Mouse (Mus musculus): ENCODE data around the gene Nectin2. TPM values are rescaled to one million over a fixed set of nuclear protein-coding genes. Genes with fewer than 3 reads are reported as not detected.

The Nectin2 gene
- polyA plus RNA-seq, 1 experiment from 2014 or later, result 34.6 TPM

- Histone ChIP-seq H3K4me3 (peak overlapping the region; percentile 76), H3K4me1 (peaks cover 32% of the 10 kb centered on the region), H3K27me3 (no peaks in the 10 kb centered on the region; the same call in 1 of the 2 replicates), H3K9me3 (replicated peaks) (no peaks in the 10 kb centered on the region), H3K9ac (peak overlapping the region; percentile 91), H3K4me2 (peak overlapping the region; percentile 79), H3K36me3 (ENCODE audit: poor library complexity, severe bottlenecking) (peaks cover 5% of the 10 kb centered on the region), H3K27ac (peak overlapping the region; percentile 75)
- 1% methylated on average over 32 of the region's 32 CpGs for WGBS
- peak; percentile 11 for ATAC-seq
Measured at GRCm38 (mm10) chr7:19748219-19749195, 1.8 kb downstream of the Nectin2 start.

GRCm38 (mm10) chr7:19747420-19748218, 2.7 kb downstream of the Nectin2 start:
- peak overlapping the region; percentile 91 for H3K9ac ChIP-seq

GRCm38 (mm10) chr7:19746426-19747201, 3.7 kb downstream of the Nectin2 start:
- Histone ChIP-seq H3K4me2 (peak overlapping the region; percentile 79), H3K9ac (peak overlapping the region; percentile 48), H3K27ac (no peak overlapping the region), H3K27me3 (no peaks in the 10 kb centered on the region; the same call in 1 of the 2 replicates), H3K4me1 (peaks cover 32% of the 10 kb centered on the region), H3K9me3 (replicated peaks) (no peaks in the 10 kb centered on the region), H3K4me3 (peak overlapping the region; percentile 76; the same call in 1 of the 2 replicates), H3K36me3 (ENCODE audit: poor library complexity, severe bottlenecking) (peaks cover 10% of the 10 kb centered on the region)
- no peak for ATAC-seq
- 47% methylated on average over 6 of the region's 6 CpGs for WGBS

More at GRCm38 (mm10) chr7:19747420-19748218, 2.7 kb downstream of the Nectin2 start:
- no peaks in the 10 kb centered on the region; the same call in 1 of the 2 replicates for H3K27me3 ChIP-seq
- H3K9me3 ChIP-seq (replicated peaks), result no peaks in the 10 kb centered on the region
- peak overlapping the region; percentile 76 for H3K4me3 ChIP-seq
- H3K27ac ChIP-seq, result no peak overlapping the region
- WGBS, result 6% methylated on average over 24 of the region's 25 CpGs
- H3K36me3 ChIP-seq (ENCODE audit: poor library complexity, severe bottlenecking), result peaks cover 10% of the 10 kb centered on the region
- peaks cover 32% of the 10 kb centered on the region for H3K4me1 ChIP-seq
- no peak for ATAC-seq
- peak overlapping the region; percentile 79 for H3K4me2 ChIP-seq

- 88% methylated on average over 8 of the region's 10 CpGs for WGBS
- H3K4me3 ChIP-seq, result no peak overlapping the region
- no peak overlapping the region for H3K4me2 ChIP-seq
- H3K9ac ChIP-seq, result no peak overlapping the region
- H3K36me3 ChIP-seq (ENCODE audit: poor library complexity, severe bottlenecking), result peaks cover 10% of the 10 kb centered on the region
- no peaks in the 10 kb centered on the region for H3K9me3 ChIP-seq (replicated peaks)
- H3K27me3 ChIP-seq, result no peaks in the 10 kb centered on the region; the same call in 1 of the 2 replicates
- H3K4me1 ChIP-seq, result peaks cover 32% of the 10 kb centered on the region
- no peak for ATAC-seq
- H3K27ac ChIP-seq, result no peak overlapping the region
Measured at GRCm38 (mm10) chr7:19745971-19746370, 4.3 kb downstream of the Nectin2 start.

- Histone ChIP-seq H3K9me3 (replicated peaks) (no peaks in the 10 kb centered on the region), H3K4me1 (peaks cover 26% of the 10 kb centered on the region), H3K36me3 (ENCODE audit: poor library complexity, severe bottlenecking) (peaks cover 18% of the 10 kb centered on the region), H3K9ac (no peak overlapping the region; the same call in 1 of the 2 replicates), H3K4me3 (no peak overlapping the region), H3K4me2 (no peak overlapping the region), H3K27me3 (no peaks in the 10 kb centered on the region; the same call in 1 of the 2 replicates), H3K27ac (no peak overlapping the region)
- no peak for ATAC-seq
- 86% methylated on average over 14 of the region's 14 CpGs for WGBS
Measured at GRCm38 (mm10) chr7:19744590-19745385, 5.5 kb downstream of the Nectin2 start.

- no peak overlapping the region for H3K4me2 ChIP-seq
- no peaks in the 10 kb centered on the region for H3K9me3 ChIP-seq (replicated peaks)
- no peaks in the 10 kb centered on the region; the same call in 1 of the 2 replicates for H3K27me3 ChIP-seq
- peaks cover 27% of the 10 kb centered on the region for H3K36me3 ChIP-seq (ENCODE audit: poor library complexity, severe bottlenecking)
- H3K27ac ChIP-seq, result no peak overlapping the region
- H3K4me3 ChIP-seq, result no peak overlapping the region
- 89% methylated on average over 6 of the region's 6 CpGs for WGBS
- peaks cover 25% of the 10 kb centered on the region for H3K4me1 ChIP-seq
- H3K9ac ChIP-seq, result no peak overlapping the region
- no peak for ATAC-seq
Measured at GRCm38 (mm10) chr7:19743791-19744190, 6.5 kb downstream of the Nectin2 start.

- H3K4me2 ChIP-seq, result no peak overlapping the region
- no peak overlapping the region for H3K4me3 ChIP-seq
- WGBS, result 78% methylated on average over 5 of the region's 5 CpGs
- no peak overlapping the region for H3K27ac ChIP-seq
- no peaks in the 10 kb centered on the region for H3K9me3 ChIP-seq (replicated peaks)
- peaks cover 36% of the 10 kb centered on the region for H3K36me3 ChIP-seq (ENCODE audit: poor library complexity, severe bottlenecking)
- no peaks in the 10 kb centered on the region for H3K27me3 ChIP-seq
- H3K4me1 ChIP-seq, result peaks cover 12% of the 10 kb centered on the region
- H3K9ac ChIP-seq, result no peak overlapping the region
- no peak for ATAC-seq
Measured at GRCm38 (mm10) chr7:19742468-19742867, 7.8 kb downstream of the Nectin2 start.

- H3K4me3 ChIP-seq, result no peak overlapping the region
- no peak for ATAC-seq
- H3K36me3 ChIP-seq (ENCODE audit: poor library complexity, severe bottlenecking), result peaks cover 45% of the 10 kb centered on the region
- WGBS, result 15% methylated on average over 8 of the region's 8 CpGs
- H3K9me3 ChIP-seq (replicated peaks), result no peaks in the 10 kb centered on the region
- H3K4me2 ChIP-seq, result no peak overlapping the region
- H3K4me1 ChIP-seq, result peaks cover 2% of the 10 kb centered on the region
- no peak overlapping the region for H3K27ac ChIP-seq
- no peak overlapping the region for H3K9ac ChIP-seq
- H3K27me3 ChIP-seq, result no peaks in the 10 kb centered on the region
Measured at GRCm38 (mm10) chr7:19741329-19742031, 8.8 kb downstream of the Nectin2 start.

- Histone ChIP-seq H3K9me3 (replicated peaks) (no peaks in the 10 kb centered on the region), H3K4me1 (no peaks in the 10 kb centered on the region), H3K27ac (no peak overlapping the region), H3K27me3 (no peaks in the 10 kb centered on the region), H3K36me3 (ENCODE audit: poor library complexity, severe bottlenecking) (peaks cover 52% of the 10 kb centered on the region), H3K9ac (no peak overlapping the region), H3K4me2 (no peak overlapping the region), H3K4me3 (no peak overlapping the region)
- no peak for ATAC-seq
- WGBS, result 93% methylated on average over 11 of the region's 11 CpGs
Measured at GRCm38 (mm10) chr7:19740269-19740668, 10.0 kb downstream of the Nectin2 start.

GRCm38 (mm10) chr7:19738771-19739170, 11.5 kb downstream of the Nectin2 start:
- H3K9ac ChIP-seq, result no peak overlapping the region
- H3K36me3 ChIP-seq (ENCODE audit: poor library complexity, severe bottlenecking), result peaks cover 59% of the 10 kb centered on the region
- no peak overlapping the region for H3K4me2 ChIP-seq
- H3K27ac ChIP-seq, result no peak overlapping the region
- ATAC-seq, result no peak
- 90% methylated on average over 3 of the region's 3 CpGs for WGBS
- no peaks in the 10 kb centered on the region for H3K9me3 ChIP-seq (replicated peaks)
- no peak overlapping the region for H3K4me3 ChIP-seq
- no peaks in the 10 kb centered on the region for H3K27me3 ChIP-seq
- H3K4me1 ChIP-seq, result no peaks in the 10 kb centered on the region
